Mouse (Mus musculus) retina, postnatal 1 day (tissue): ENCODE results near the gene Syce1l.

ENCODE experiments used
- DNase-seq: peaks from one replicate; pipeline ENCODE4 v3.0.0-alpha.2; 2012

Gene Syce1l

DNA sequence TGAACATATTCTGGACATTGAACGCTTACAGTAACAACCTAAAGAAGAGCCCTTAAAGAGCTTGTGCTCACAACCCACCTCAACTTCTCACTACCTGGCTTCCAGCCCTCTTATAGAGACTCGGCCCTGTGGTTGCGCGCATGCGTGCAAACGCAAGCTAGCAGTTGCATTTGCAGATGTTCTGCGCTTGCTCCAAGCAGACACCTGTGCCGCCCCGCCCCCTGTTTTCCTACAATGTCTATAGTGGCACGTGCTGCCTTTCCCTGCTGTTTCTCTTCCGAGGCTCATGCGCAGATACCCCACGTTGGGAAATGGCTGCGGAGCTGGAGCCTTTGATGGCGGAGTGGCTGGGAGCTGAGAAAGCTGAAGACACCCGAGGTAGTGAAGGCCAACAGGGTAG is at the start of gene Syce1l:
Syce1l (plus strand) TSS at position 288 of the 400 bp plus-strand sequence.
- no peak for DNase-seq

DNA sequence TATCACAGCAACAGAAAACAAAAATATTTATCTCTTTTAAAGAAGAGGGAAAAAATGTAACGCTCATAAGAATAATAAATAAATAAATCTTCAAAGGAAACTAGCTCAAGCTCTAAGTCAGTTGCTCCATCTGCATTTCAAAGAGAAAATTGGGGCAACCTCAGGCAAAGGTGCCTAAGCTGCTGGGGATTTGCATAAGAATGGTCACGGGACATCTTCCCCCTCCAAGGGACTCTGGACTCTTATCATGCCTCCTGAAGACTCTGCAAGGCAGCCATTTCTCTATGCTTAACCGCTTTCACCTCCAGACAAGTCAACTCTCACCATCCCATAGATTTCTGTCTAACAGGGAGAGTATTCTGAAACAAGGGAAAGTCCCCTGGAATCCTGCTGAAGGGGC is 44.6 kb upstream of the Syce1l start:
- no peak for DNase-seq

DNA sequence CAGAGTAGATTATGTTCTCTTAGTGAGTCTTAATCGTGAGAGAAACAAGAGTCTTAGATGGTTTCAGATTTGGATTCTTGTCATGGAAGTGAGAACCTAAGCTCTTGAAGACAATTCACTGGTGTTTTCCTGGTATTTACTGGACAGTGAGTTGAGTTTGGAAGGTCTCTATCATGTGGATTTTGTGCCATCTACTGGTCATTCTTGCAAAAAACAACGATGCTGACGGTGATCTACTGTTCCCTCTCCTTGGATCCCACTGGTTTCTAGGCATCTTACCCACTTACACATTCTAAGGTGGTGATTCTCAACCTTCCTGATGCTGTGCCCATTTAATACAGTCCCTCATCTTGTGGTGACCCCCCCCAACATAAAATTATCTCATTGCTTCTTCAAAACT is 10.4 kb upstream of the Syce1l start:
- peak; percentile 79 for DNase-seq

DNA sequence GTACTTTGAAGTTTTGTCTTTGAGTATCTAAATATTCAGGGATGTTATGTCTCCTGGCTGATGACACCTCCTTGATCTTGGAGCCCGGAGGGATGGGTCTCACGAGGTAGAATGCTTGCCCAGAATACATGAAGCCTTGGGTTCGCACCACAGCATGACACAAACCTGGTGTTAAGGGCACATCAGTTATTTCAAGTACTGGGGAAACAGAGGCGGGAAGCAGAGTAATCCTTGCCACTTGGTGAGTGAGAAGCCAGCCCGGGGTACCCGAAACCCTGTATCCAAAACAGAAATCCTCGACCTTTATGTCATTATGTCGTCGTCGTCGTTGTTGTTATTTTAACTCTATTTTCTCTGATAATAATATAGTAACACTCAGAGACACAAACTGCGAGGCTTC is 8.9 kb upstream of the Syce1l start:
- DNase-seq = no peak

DNA sequence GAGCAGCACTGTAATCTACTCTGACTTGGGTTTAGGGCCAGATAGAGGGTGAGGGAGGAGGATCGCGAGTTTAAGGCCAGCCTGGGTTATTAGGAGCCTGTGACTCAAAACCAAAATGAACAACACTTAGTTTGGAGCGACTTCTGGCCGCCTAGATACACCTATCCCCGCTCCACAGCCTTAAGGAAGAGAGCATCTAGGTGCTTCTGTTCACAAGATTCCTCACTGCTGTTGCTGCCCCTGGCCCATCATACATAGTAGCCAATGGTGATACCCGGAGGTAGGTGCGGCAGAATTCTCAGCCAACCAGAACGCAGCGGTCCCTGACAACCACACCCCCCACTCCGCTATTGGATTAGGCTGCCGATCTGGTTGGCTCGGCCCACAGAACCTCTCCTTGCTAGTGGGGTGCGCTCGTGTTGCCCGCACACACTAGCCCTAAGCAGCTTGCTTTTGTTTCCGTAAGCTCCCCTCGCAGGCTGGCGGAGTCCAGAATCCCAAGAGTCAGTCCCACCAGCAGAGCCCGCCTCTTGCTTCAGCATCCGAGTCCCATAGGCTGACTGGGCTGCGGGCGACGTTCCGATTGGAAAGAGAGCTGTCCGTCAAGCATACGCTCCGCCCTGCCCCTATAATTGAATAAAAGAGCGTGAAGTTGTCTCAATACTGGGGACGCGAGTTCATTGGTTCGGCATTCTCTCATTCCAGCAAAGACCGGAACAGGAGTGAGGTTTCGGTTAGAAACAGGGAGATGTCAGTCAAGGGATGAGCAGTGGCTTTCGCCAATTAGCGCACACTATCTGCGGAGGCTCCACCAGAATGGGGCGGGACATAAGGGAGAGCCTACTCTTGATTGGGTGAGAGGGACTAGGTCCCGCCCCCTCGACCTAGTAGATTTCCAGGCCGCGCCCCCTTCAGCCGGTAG is 8.1 kb upstream of the Syce1l start, which contains the start of gene Mon1b:
Mon1b (plus strand) TSS at position 918 of the 922 bp plus-strand sequence.
- peak; percentile 99 for DNase-seq

DNA sequence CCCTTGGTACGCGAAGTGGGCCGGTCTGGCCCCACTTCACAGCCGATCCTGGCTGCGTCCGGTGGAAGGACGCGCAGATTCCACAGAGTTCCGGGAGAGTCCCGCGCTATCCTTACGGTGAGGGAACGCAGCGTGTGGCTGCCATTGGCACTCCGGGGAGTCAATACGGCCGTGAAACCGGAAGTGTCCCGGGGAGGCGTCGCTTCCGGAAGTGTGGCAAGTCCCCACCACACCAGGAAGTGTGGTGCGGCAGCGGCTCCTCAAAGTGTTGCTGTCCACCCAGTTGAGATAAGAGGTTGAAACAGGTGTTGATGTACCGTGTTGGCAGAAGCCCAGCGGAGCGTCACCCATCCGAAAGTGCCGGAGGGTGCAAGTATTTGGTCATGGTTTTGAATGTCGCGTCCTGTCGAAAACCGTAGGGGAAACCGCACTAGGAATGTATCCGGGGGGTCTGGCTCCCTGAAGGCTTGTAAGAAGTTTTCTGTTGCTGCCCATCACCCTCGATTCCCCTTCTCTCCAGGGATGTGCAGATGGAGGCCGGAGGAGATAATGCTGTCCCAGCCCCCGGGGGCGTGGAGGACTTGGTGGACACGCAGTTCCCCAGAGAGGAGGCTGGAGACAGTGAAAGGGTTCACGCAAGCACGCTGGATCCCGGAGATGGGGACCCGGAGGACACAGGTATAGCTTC is 7.3 kb upstream of the Syce1l start:
- no peak for DNase-seq

DNA sequence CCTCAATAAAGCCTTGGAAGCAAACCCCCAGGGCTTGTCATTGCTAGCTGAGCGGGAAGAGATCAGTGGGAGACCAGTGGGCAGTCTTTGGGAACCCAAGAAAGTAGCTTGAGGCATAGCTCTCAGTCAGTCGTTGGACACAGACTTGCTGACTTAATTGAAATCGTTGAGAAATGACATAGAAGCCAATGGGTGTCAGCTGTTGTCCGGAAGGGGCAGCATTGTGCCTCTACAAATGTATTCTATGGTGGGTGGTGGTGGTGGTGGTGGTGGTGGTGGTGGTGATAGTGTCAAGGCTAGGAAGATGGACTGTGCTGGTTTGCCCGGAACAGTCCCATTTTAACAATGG is 6.8 kb upstream of the Syce1l start:
- DNase-seq = no peak

DNA sequence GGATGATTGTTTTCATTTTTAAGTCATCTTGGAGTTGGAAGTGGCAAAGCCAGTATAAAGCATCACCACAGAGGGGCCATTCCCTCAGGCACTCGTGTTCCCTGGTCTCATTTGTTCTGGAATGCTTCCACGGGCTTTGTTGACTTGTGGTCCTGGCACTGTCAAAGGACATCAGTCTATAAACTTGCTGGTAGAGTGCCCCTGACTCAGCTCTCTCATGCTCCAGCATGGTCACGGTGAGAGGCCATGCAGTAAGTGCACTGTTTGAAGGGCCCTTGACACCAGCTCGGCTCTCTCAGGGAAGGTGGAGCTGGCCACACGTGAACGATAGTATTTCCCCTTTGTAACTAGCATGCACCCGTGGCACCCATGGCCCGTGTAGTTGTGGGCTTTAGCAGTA is 2.7 kb upstream of the Syce1l start:
- no peak for DNase-seq

DNA sequence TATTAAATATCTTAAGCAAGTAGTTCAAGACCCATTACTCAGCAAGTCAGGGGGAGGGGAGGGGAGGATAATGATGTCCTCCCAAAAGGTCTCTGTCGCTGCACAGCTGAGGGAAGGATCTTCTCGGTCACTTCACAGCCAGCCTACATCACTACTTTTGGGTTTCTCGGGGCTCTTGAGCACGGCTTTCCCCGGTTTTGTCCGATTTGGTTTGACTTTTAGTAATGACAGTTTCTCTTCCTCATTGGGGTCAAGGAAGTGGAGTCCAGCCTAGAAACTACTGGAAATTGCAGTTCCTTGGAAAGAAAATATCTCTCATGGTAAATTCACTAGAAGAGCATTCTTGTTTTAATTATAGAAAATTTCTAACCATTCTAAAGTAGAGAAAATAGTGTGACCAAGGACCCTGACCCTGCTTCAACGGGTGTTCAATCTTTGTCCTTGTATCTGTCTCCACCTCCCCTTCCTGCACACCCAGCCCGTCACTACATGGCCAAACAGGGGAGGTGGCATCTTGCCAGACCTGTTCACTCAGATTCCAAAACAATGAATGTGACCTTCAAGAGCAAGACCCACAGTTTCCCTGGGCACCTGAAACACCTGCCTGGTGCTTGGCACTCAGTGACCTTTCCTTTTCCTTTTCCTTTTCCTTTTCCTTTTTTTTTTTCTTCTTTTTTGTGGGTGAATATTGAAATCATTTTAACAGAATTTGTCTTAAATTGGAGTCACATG is 632 bp downstream of the Syce1l start:
- DNase-seq = no peak

DNA sequence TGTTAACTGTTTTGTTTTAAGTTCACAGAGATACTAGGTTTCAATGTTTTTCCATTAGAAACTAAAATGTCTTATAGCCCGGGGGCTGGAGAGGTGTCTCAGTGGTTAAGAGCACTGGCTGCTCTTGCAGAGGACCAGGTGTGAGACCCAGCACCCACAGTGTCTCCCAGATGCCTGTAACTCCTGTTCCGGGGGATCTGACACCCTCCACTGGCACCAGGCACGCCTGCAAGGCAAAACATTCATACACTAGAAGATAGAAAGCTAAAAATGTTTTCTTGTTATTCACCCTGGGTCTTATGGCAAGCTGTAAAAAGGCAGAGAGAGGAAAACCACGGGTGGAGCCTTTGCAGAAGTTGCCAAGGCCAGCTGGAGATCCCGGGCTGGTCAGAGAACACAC is 2.2 kb downstream of the Syce1l start:
- no peak for DNase-seq

DNA sequence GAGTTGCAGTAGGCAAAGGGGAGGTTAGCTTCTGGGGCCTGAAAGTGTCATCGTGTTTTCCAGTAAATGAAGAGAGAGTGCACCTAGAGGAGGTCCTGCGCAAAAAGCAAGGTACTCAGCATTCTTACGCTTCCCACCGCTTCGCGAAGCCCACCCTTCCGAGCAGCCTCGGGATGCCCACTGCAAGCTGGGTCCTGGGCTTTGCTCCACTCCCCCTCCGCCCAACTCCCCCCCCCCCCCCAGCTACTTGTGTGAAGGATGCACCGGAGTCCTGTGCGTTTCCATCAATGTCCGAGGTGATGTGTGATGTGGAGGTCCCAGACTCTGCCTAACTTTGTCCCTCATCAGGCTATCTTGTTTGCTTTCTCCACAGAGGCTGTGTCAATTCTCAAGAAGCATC is 9.4 kb downstream of the Syce1l start:
- DNase-seq = no peak

DNA sequence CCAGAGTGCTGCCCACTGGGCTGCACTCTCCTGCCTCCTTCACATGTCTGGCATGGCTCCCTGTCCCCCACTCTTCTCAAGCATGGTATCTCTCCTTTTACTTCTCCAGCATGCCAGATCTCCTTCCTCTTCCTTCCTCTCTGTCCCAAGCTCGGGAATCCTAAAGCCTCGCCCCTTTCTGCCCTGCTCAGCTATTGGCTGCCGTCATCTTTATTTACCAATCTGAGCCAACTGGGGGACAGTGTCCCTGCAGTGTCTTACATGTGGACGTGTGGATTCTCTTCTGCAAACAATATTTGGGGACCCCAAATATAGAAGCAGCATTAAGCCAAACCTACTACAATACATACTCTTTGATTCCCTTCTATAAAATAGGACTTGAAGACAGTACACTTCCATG is 10.1 kb downstream of the Syce1l start:
- no peak for DNase-seq

DNA sequence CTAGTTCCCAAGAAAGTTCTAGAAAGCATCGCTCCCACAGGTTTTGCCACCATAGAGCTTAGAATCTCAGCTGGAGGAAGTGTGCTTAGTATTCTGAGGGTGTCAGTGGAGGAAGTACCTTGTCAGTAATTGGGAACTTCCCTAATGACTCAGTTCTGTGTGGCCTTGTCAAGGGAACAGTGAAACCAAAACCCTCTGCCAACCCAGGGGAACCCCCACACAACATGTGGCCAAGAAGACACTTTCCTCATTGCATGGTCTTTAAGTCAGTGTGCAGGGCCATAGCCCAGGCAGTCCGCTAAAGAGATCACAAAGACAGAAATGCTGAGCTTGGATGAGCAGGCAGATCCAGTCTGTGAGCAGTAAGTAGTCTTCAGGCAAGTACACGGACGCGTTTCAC is 13.1 kb downstream of the Syce1l start:
- DNase-seq = no peak

DNA sequence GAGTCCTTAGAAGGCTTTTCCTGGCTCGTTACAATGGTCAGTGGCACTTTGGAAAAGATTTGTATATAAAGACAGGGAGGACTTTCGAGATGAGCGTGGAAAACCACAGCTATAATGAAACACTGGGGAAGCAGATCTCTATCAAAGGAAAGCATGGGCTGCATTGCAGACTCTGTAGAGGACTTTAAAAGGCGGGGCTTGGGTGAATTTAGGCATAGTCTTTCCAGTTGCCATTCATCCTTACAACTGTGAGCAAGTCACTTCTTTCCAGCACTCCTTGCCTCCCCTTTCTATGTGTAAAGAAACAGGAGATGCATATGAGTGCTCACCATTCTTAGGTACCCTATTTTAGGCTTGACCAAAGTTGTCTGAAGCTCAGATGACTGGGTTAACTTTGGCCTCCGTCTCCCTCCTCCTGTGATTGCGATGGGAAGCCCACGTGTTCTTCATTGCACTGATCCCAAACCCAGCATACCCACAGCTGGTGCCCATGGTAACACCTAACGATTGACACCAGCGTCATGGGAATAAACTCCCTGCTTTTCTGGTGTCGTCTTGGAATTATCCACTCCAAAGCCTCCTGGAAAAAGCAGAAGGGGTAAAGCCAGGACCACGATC is 13.8 kb downstream of the Syce1l start:
- DNase-seq = no peak

DNA sequence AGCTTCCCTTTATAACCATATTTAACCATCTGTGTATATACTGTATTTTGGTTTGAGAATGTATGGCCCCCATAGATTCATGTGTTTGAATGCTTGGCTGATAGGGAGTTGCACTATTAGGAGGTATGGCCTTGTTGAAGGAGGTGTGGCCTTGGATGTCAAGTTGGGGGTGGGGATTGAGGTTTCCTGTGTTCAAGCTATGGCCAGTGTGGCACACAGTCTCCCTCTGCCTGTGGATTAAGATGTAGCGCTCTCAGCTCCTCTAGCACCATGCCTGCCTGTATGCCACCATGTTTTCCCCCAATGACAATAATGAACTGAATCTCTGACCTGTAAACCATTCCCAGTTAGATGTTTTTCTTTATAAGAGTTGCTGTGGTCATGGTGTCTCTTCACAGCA is 17.1 kb downstream of the Syce1l start:
- DNase-seq = no peak

DNA sequence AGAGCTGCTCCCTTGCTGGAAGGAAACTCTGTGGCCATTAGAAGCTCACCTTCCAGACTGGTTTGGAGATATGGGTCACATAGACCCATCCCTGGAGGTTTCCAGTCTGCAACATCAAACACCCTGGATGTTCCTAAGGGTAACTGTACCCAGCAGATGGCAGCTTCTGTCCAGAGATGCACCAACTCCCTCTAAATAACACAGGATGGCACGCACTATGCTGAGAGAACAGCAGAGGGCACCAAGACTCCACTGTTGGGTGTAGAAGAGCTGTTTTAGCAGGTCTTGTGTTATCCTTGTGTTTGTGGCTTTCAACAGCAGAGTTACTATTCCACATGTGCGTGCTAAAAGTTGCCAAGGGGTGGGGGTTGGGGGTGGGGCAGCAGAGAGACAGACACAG is 21.5 kb downstream of the Syce1l start:
- peak; percentile 92 for DNase-seq

DNA sequence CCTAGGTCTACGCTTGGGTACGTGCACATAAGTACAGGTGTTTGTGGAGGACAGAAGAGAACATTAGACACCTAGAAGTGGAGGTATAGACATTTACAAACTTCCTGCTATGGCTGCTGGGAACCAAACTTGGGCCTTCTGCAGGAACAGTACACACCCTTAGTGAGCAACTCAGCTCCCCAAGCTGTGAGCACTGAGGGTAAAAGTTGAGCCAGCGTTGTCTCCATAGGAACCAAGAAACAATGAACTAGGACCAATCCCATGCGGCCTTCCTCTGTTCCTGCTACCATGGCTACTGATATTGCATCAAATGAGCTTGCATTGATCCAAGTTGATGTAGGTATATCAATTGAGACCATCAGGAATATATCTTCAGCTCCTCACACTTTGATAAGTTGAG is 22.0 kb downstream of the Syce1l start:
- DNase-seq = peak; percentile 56

DNA sequence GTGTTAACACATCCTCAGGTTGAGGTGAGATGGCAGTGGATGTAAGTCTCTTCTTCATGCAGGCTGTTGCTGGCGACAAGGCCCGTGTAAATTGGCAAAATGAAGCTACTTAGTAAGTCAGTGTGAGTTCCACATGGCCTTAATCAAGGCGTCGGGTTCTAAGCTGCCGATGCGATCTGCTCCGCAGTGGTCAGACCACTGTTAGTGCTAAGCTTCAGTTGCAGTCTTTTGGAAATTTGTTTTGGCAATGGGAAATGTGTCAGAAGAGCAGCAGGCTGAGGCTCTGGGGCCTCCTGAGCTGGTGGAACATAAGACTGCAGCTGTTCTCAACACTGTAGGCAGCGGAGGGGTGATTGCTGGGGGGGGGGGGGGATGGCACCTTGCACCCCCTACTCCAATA is 22.9 kb downstream of the Syce1l start:
- peak; percentile 13 for DNase-seq

DNA sequence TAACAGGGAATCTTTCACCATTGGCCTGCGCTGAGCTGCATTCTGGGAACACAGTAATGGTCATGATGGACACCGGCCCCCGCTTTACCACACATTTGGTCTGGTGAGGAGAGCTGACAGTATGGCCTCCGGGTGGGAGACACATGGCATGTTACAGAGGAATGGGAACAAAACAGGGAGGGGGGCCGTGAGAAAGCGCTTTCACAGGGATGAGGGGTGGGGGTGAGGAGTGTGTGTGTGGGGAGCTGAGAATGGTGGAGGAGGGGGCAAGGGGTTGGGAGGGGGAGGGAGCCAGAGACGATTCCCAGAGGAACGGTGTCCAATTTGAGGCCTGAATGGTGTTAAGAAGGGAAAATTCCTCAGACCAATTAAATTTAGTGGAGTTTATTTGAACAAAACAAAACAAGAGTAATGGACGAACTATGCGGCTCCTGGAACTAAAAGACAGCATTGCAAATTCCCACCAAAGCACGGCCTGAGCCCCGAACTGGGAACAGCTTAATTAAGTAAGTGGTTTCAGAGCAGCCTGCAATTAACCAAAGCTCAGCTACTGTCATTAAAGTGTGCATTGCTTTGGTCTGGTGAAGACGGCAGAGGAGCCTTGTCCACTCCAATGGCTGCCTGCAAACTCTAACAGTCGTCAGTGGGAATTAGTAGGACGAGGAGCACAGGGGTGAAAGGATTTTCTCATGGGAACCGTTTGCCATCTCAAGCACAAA is 23.9 kb downstream of the Syce1l start:
- peak; percentile 61 for DNase-seq

DNA sequence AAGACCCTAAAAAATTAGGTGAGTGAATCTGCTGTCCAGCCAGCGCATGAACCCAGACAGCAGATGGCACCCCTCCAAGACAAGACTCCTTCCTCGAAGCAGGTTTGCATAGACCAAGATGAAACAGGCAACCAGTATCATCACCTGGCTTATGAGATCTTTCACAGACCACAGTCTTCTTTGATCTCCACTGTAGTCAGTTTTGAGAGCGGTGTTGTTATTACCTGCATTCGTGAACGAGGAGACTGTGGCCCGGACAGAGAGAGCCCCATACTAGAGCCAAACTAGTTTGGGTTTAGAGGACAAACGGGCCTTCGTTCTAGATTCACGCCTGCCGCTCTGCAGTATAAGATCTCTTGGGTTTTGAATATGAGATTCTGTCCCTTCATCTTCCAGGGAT is 26.9 kb downstream of the Syce1l start:
- no peak for DNase-seq

DNA sequence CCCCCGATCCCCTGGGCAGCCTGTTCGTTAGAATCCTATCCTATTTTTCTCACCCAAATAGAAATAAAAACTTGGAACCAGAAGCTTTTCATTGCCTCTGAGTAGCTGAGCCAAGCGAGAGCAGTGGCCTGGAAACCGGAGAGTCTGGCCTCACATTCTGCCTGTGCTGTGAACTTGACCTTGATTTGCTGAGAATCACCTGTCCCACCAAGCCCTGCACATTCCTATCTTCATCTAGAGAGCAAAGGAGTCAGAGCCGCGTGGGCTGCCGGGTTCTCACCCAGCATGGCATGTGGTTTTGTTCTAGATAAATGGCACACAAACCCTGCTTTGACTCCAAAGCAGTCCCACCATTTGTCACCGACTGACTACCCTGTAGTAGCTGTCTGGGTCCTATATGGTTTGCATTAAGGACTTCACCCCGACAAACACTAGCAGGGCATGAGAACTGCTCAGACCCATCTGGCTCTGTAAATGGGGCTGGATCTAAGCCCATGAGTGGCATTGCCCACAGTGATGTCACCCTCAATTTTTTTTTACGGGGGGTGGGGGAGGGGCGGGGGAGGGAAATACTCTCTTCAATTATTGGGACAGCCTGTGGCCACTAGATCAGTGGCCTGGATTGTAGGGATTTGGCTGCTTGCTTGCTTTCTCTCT is 29.7 kb downstream of the Syce1l start:
- DNase-seq = peak; percentile 63

DNA sequence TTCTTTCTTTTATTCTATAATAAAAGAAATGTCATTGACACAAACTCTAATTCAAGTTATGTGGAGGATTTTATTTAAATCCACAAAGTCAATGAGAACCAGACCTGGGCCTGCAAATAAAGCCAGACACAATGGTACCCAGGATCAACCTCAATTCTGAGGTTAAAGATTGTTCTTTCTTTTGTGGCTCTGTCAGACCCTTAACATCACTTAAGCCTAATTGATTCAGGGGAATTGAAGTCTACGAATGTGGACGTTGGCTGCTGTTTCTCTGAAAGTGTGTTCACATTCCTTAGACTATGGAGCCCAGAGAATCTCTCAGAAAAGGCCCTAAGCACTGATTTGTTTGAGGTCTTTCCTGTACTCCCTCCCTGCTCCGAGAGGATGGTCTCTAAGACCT is 30.3 kb downstream of the Syce1l start:
- DNase-seq = peak; percentile 19
